ENCODE assay signal across 23 mouse cellular contexts in genomic region chr12:94589033-94589432, GRCm38 (mm10).
DNase-seq lines count a peak whose midpoint lies in the region; ATAC-seq and TF ChIP-seq lines count a peak whose summit lies in the region.
"Had no signal": no experiment of that assay in that cellular context is flagged by ENCODE, and none has a peak within 500 bp of the region (broad histone marks: within the 10 kb centered on the region; RNA-seq: fewer than 3 reads in every experiment).

No protein-coding gene starts in this region.

- ATAC-seq in heart, embryonic 13.5 days (ENCODE audit: extremely low read depth, insufficient number of reproducible peaks, low FRiP score, low TSS enrichment): no peak
- ATAC-seq in kidney, postnatal 0 days (replicated peaks; ENCODE audit: low FRiP score, low read depth): peak; percentile 46
- peak; percentile 15; the same call in 1 of the 2 replicates for ATAC-seq in lung, embryonic 16.5 days (ENCODE audit: low read depth)
- ATAC-seq: activated CD4-positive, CD25-positive, alpha-beta regulatory T cell, adult 4 months; forebrain, embryonic 15.5 days; hindbrain, postnatal 0 days; intestine, embryonic 16.5 days; midbrain, embryonic 16.5 days had no signal

- peak overlapping the region; percentile 60 for H3K4me2 ChIP-seq in heart, embryonic 13.5 days
- 0 out of 2 replicates have a peak overlapping the region, but pooled peaks have one; percentile 1 for H3K4me2 ChIP-seq in kidney, postnatal 0 days (ENCODE audit: low read length)
- peak overlapping the region; percentile 17; the same call in 1 of the 2 replicates for H3K4me2 ChIP-seq in lung, embryonic 16.5 days (ENCODE audit: low read depth, low read length)
- H3K4me2 ChIP-seq: forebrain, embryonic 15.5 days; neural tube, embryonic 13.5 days had no signal

- H3K27me3 ChIP-seq in heart, embryonic 13.5 days (replicated peaks): no peaks in the 10 kb centered on the region
- H3K27me3 ChIP-seq in kidney, postnatal 0 days (ENCODE audit: insufficient read depth, low read length): no peaks in the 10 kb centered on the region
- H3K27me3 ChIP-seq in kidney, adult 2 months (replicated peaks; ENCODE audit: control insufficient read depth, insufficient read depth, low read length): no peaks in the 10 kb centered on the region
- no peaks in the 10 kb centered on the region for H3K27me3 ChIP-seq in lung, embryonic 16.5 days (ENCODE audit: control insufficient read depth, insufficient read depth, low read depth, low read length)
- H3K27me3 ChIP-seq: forebrain, embryonic 15.5 days; neural tube, embryonic 13.5 days had no signal

- peak overlapping the region; percentile 25 for H3K4me3 ChIP-seq in heart, embryonic 13.5 days
- no peak overlapping the region for H3K4me3 ChIP-seq in kidney, postnatal 0 days (replicated peaks; ENCODE audit: low read depth, low read length)
- no peak overlapping the region for H3K4me3 ChIP-seq in kidney, adult 2 months (ENCODE audit: insufficient read depth, low read depth, low read length)
- no peak overlapping the region for H3K4me3 ChIP-seq in lung, embryonic 16.5 days (ENCODE audit: low read length)
- H3K4me3 ChIP-seq: embryonic facial prominence, embryonic 10.5 days; forebrain, embryonic 15.5 days; myocyte; neural tube, embryonic 13.5 days had no signal

- TF ChIP-seq POLR2A in kidney, adult 2 months (IDR thresholded peaks at IDR 0.05; ENCODE audit: low read depth, low read length): no peak

- WGBS in heart, embryonic 13.5 days: 22% methylated on average over 4 of the region's 4 CpGs
- 7% methylated on average over 4 of the region's 4 CpGs for WGBS in kidney, postnatal 0 days
- 23% methylated on average over 4 of the region's 4 CpGs for WGBS in kidney, adult 2 months
- WGBS in lung, embryonic 16.5 days: 28% methylated on average over 4 of the region's 4 CpGs

- DNase-seq in adrenal gland, postnatal 10 days: peak; percentile 3
- DNase-seq in adrenal gland, adult 2 months: no peak
- no peak for DNase-seq in heart, adult 8-10 months (ENCODE audit: low spot score)
- peak; percentile 81 for DNase-seq in kidney, postnatal 0 days (ENCODE audit: low spot score)
- no peak for DNase-seq in kidney, adult 2 months
- DNase-seq in lung, postnatal 25 days (ENCODE audit: low spot score): no peak
- DNase-seq: adrenal gland, postnatal 14 days; cerebellum, adult 2 months; cerebellum, postnatal 25 days; layer of hippocampus, postnatal 36 days; lung, postnatal 4 days; retina, postnatal 1 day; thymus, postnatal 25 days had no signal

- H3K9ac ChIP-seq in heart, embryonic 13.5 days: peak overlapping the region; percentile 21; the same call in 1 of the 2 replicates
- no peak overlapping the region for H3K9ac ChIP-seq in kidney, postnatal 0 days (ENCODE audit: low read depth, low read length)
- H3K9ac ChIP-seq in lung, embryonic 16.5 days (ENCODE audit: low read length): no peak overlapping the region
- H3K9ac ChIP-seq: forebrain, embryonic 15.5 days; neural tube, embryonic 13.5 days had no signal

- TF ChIP-seq CTCF in kidney, postnatal 0 days (IDR thresholded peaks at IDR 0.05; ENCODE audit: low read depth): no peak
- no peak for TF ChIP-seq CTCF in kidney, adult 2 months (conservative IDR thresholded peaks at IDR 0.05; ENCODE audit: insufficient read depth, insufficient read length, low read depth, low read length)

- peak overlapping the region; percentile 81 for H3K27ac ChIP-seq in heart, embryonic 13.5 days (replicated peaks)
- peak overlapping the region; percentile 27 for H3K27ac ChIP-seq in kidney, postnatal 0 days
- H3K27ac ChIP-seq in kidney, adult 2 months (ENCODE audit: insufficient read depth, low read depth, low read length): no peak overlapping the region
- no peak overlapping the region for H3K27ac ChIP-seq in lung, embryonic 16.5 days (ENCODE audit: low read length)
- H3K27ac ChIP-seq: embryonic facial prominence, embryonic 10.5 days; forebrain, embryonic 15.5 days; hindbrain, postnatal 0 days; neural tube, embryonic 13.5 days had no signal

- H3K36me3 ChIP-seq in heart, embryonic 13.5 days: no peaks in the 10 kb centered on the region
- H3K36me3 ChIP-seq in kidney, postnatal 0 days (ENCODE audit: insufficient read depth, low read length): no peaks in the 10 kb centered on the region
- no peaks in the 10 kb centered on the region for H3K36me3 ChIP-seq in kidney, adult 2 months (ENCODE audit: control insufficient read depth, insufficient read depth, low read length)
- no peaks in the 10 kb centered on the region for H3K36me3 ChIP-seq in lung, embryonic 16.5 days (ENCODE audit: control insufficient read depth, insufficient read depth, low read length)
- H3K36me3 ChIP-seq: embryonic facial prominence, embryonic 10.5 days; forebrain, embryonic 15.5 days; neural tube, embryonic 13.5 days had no signal

- no peaks in the 10 kb centered on the region for H3K9me3 ChIP-seq in heart, embryonic 13.5 days
- H3K9me3 ChIP-seq in kidney, postnatal 0 days (replicated peaks; ENCODE audit: low read length): no peaks in the 10 kb centered on the region
- H3K9me3 ChIP-seq in lung, embryonic 16.5 days (ENCODE audit: control insufficient read depth, low read length): no peaks in the 10 kb centered on the region
- H3K9me3 ChIP-seq: embryonic facial prominence, embryonic 10.5 days; forebrain, embryonic 15.5 days; neural tube, embryonic 13.5 days had no signal

- peaks cover 29% of the 10 kb centered on the region for H3K4me1 ChIP-seq in heart, embryonic 13.5 days
- H3K4me1 ChIP-seq in kidney, postnatal 0 days (replicated peaks; ENCODE audit: insufficient read depth, low read length): no peaks in the 10 kb centered on the region
- H3K4me1 ChIP-seq in kidney, adult 2 months (ENCODE audit: control insufficient read depth, insufficient read depth, low read length): no peaks in the 10 kb centered on the region
- H3K4me1 ChIP-seq in lung, embryonic 16.5 days (replicated peaks; ENCODE audit: control insufficient read depth, insufficient read depth, low read length): peaks cover 6% of the 10 kb centered on the region; the same call in 1 of the 2 replicates
- H3K4me1 ChIP-seq: embryonic facial prominence, embryonic 10.5 days; forebrain, embryonic 15.5 days; neural tube, embryonic 13.5 days had no signal

Comparison
In these comparisons a context has a peak if more than half of its experiments do, and no peak if none do; other contexts are left out.
1. DNase-seq: peak in adrenal gland, postnatal 10 days (single experiment) and kidney, postnatal 0 days (single experiment); none in adrenal gland, adult 2 months (single experiment), heart, adult 8-10 months (single experiment), kidney, adult 2 months (single experiment) and lung, postnatal 25 days (single experiment).
2. H3K27ac ChIP-seq: peak in heart, embryonic 13.5 days (single experiment) and kidney, postnatal 0 days (single experiment); none in kidney, adult 2 months (single experiment) and lung, embryonic 16.5 days (single experiment).
3. H3K4me2 ChIP-seq: peak in every context shown above with its lines; median percentile 60 in heart, embryonic 13.5 days; 17 in lung, embryonic 16.5 days; 1 in kidney, postnatal 0 days.